Mouse (Mus musculus): ENCODE data around the gene Iyd.

The Iyd gene

GRCm38 (mm10) chr10:3549384-3549783, 9.3 kb downstream of the Iyd start:
- DNase-seq (ENCODE audit: low spot score in 2 of 2): no peak

DNA sequence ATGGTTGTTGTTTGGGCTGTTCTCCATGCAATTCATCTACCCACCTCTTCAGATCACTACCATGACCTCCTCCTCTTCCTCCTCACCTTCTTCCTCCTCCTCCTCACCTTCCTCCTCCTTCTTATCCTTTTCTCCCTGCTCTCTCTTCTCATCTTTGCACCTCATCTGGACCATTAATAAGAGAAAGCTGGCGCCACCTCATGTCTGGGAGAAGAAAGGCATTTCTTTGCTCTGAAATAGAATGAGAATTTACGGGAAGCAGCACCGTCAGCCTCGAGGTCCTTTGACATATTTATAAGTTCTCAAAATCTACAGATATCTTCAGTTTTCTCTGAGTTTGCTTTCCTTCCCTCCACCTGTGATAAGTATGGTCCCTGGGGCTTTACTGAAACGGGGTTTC, 15.1 kb downstream of the Iyd start:
- DNase-seq (ENCODE audit: low spot score in 2 of 2): no peak

DNA sequence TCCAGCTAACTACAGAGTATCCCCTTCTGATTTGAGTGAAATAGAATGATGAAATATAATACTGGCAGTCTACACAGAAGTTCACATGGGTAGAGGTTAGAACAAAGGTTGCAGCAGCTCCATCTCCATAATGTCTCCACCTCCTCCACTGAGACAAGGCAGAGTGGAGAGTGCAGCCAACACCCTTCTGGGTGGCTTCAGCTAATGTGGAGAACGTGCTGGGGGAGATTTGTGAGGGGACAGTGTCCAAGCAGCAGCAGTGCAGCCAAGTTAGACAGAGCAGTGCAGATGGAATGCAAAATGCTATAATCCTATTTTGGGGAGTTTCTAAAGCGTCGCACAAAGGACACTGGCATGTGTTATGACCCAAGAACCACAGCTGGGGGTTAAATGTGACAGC, 16.5 kb downstream of the Iyd start:
- no peak for DNase-seq (ENCODE audit: low spot score in 2 of 2)

DNA sequence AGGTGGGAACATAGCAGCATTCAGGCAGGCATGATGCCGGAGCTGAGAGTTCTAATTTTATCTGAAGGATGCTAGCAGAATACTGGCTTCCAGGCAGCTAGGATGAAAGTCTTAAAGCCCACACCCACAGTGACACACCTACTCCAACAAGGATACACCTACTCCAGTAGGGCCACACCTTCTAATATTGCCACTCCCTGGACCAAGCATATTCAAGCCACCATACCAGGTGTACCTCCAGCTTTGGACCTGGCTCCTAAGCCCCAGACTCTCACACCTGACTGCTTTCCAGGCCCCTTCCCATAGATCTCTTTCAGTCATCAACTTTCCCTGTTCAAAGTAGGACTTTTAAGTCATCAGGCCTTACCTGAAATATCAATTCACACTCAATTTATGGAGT, 19.1 kb downstream of the Iyd start:
- DNase-seq (ENCODE audit: low spot score in 2 of 2): no peak

- DNase-seq (ENCODE audit: low spot score in 2 of 2): no peak
Measured at GRCm38 (mm10) chr10:3562165-3562564, 22.1 kb downstream of the Iyd start.

GRCm38 (mm10) chr10:3565126-3565525, 25.1 kb downstream of the Iyd start:
- no peak for DNase-seq (ENCODE audit: low spot score in 2 of 2)

GRCm38 (mm10) chr10:3567821-3568220, 27.8 kb downstream of the Iyd start:
- no peak for DNase-seq (ENCODE audit: low spot score in 2 of 2)

GRCm38 (mm10) chr10:3572723-3573649, 32.9 kb downstream of the Iyd start:
- no peak for DNase-seq (ENCODE audit: low spot score in 2 of 2)

DNA sequence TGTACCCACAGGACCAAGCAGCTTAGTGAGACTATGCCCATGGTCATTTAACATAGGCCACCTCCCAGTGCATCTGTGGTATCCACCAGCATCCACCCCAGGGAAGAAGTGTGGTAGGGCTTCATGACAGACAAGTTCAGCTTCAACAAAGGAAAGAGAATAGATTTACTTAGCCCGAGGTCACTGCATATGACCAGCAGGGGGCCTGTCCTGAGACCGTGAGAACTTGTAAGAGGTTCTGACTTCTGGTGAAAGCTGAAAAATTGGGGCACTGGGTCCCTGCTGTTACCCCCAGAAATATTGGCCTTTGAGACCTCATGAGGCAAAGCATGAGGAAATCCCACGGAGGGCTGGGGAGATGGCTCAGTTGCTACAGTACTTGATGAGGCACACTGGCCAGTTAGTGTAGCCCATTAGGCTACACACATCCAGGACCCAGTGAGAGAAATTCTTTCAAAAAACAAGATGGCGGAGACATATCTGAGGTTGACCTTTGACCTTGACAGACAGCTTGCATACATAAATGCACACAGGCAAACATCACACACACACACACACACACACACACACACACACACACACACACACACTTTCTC, 34.0 kb downstream of the Iyd start:
- peak in 1 of 2 experiments; percentile 5 for DNase-seq (ENCODE audit: low spot score in 2 of 2)

- DNase-seq (ENCODE audit: low spot score in 2 of 2): no peak
Measured at GRCm38 (mm10) chr10:3590632-3591031, 50.6 kb downstream of the Iyd start.

DNA sequence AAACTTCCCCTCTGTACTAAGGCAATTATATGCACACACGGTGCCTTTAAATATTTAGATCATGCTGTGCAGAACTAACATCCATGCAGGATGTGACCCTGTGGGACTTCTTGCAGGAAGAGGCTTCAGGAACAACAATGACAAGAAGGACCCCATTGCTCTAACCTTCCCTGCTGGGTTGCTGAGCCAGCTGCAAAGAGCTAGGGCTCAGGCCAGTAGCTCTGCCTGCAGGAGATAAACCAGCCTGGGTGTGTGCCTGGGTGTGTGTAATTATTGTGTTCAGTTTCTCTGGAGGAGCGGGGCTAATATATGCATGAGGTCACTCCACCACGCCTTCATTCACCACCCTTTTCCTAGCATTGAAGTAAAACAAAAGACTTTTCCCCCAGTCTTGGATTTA, 51.8 kb downstream of the Iyd start:
- DNase-seq (ENCODE audit: low spot score in 2 of 2): no peak

DNA sequence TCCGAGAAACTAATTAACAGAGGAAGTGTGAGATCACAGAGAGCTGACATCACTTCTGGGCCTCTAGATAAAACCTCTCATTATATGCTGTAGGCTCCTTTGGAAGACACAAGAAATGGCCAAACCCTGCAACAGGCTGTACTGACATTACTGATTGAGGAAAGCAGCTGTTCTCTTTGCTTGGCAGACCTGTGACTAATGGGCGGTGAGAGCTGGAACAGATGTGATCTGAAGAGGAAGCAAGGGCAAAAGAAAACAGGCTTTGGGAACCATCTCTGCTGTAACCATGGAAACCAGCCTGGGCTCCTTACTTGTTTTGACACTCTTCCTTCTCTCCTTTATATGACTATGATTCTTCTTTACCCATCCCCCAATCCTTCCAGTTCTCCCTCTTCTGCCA, 56.7 kb downstream of the Iyd start:
- DNase-seq (ENCODE audit: low spot score in 2 of 2): no peak

- no peak for DNase-seq (ENCODE audit: low spot score in 2 of 2)
Measured at GRCm38 (mm10) chr10:3597760-3598159, 57.7 kb downstream of the Iyd start.

Data from spleen, postnatal 14 days (tissue).